Mouse (Mus musculus) liver, postnatal 0 days (tissue): ENCODE data around the gene Oasl1.

Source experiments
- CTCF ChIP-seq: sonication (generic); IDR thresholded peaks from 2 replicates; pipeline ENCODE4 v1.5.1; 2016; ENCODE audit warnings: antibody characterized with exemption, low read depth
- EP300 ChIP-seq: IDR thresholded peaks from 2 replicates; pipeline ENCODE4 v1.6.1; 2016; ENCODE audit warnings: antibody characterized with exemption, low read depth, mild to moderate bottlenecking

GRCm38 (mm10) chr5:114967523-114968268 is 44.7 kb downstream of the Oasl1 start:
- no peak for TF ChIP-seq CTCF
- TF ChIP-seq EP300 = no peak
